Mouse (Mus musculus): ENCODE data around the gene Nrcam. TPM values are rescaled to one million over a fixed set of nuclear protein-coding genes. Genes with fewer than 3 reads are reported as not detected.
A peak's percentile ranks its signal among the peaks of the same experiment; 100 is the strongest.

Nrcam gene
- total and polyA plus RNA-seq, 3 experiments = 0.05 to 0.33 (median 0.13) TPM

DNA sequence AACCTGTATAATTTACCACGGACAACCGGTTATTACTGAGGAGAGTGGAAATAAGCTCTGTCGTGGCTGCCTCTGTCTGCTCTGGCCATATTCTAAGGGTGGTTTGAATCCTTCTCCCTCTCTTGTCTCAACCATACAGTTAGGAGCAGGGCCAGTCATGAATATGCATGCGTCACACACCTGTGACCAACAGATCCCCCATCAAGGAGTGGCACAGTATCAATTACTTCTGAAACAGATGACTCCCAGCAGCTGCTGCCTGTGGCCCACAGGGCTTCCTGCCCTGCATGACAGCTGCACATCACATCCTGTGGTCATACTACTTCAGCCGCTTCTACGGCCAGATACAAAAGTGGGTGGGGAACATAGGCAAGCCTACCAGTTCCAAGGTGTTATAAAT is 15.4 kb downstream of the Nrcam start:
- Histone ChIP-seq H3K79me2 (replicated peaks; ENCODE audit: control insufficient read depth, extremely low read depth, insufficient read depth, poor library complexity, severe bottlenecking) (no peaks in the 10 kb centered on the region), H3K9ac (ENCODE audit: insufficient read depth, low read depth) (no peak overlapping the region), H3K4me1 (ENCODE audit: control insufficient read depth in 1 of 2, insufficient read depth in 2 of 2) (peaks cover 3 to 14% of the 10 kb centered on the region in 2 experiments), H3K4me3 (replicated peaks in 1 of 3; ENCODE audit: low read depth in 2 of 3, low read length in 2 of 3, poor library complexity in 1 of 3) (no peak overlapping the region), H3K36me3 (replicated peaks in 1 of 2; ENCODE audit: control insufficient read depth in 1 of 2, insufficient read depth in 1 of 2, low read length in 1 of 2) (no peaks in the 10 kb centered on the region), H3K27me3 (replicated peaks) (no peaks in the 10 kb centered on the region), H3K4me2 (ENCODE audit: insufficient read depth, low read depth, poor library complexity, severe bottlenecking) (no peak overlapping the region), H3K9me3 (replicated peaks; ENCODE audit: low read length) (no peaks in the 10 kb centered on the region), H3K27ac (ENCODE audit: insufficient read depth, low read depth) (no peak overlapping the region)
- peak; percentile 24 for DNase-seq (ENCODE audit: extremely low read depth)
- dilution Hi-C loops (cut with MboI; ENCODE audit: extremely low pct_ligation_motif_present, extremely low pct_unique_long_range_greater_than_20kb, low sequenced_read_pairs) (no loop called here), in situ Hi-C loops (cut with MboI; ENCODE audit: low pct_ligation_motif_present, low pct_unique_long_range_greater_than_20kb, low sequenced_read_pairs) (no loop called here)
- TF ChIP-seq NELFE (IDR thresholded peaks at IDR 0.05; ENCODE audit: low read depth, low read length) = no peak
- peak; percentile 70 for TF ChIP-seq TCF12 (IDR thresholded peaks at IDR 0.05; ENCODE audit: low read depth, low read length)
- peak; percentile 57 for TF ChIP-seq ETS1 (conservative IDR thresholded peaks at IDR 0.05; ENCODE audit: low read depth, low read length)
- TF ChIP-seq EP300 (IDR thresholded peaks at IDR 0.05; ENCODE audit: low read length) = peak; percentile 37; the same call in 1 of the 2 replicates
- peak; percentile 34; the same call in 1 of the 2 replicates for TF ChIP-seq BHLHE40 (IDR thresholded peaks at IDR 0.05; ENCODE audit: low read depth, low read length)
- TF ChIP-seq POLR2AphosphoS2 (IDR thresholded peaks at IDR 0.05; ENCODE audit: low read depth, low read length) = no peak
- TF ChIP-seq MXI1 (IDR thresholded peaks at IDR 0.05; ENCODE audit: low read depth, low read length) = no peak

DNA sequence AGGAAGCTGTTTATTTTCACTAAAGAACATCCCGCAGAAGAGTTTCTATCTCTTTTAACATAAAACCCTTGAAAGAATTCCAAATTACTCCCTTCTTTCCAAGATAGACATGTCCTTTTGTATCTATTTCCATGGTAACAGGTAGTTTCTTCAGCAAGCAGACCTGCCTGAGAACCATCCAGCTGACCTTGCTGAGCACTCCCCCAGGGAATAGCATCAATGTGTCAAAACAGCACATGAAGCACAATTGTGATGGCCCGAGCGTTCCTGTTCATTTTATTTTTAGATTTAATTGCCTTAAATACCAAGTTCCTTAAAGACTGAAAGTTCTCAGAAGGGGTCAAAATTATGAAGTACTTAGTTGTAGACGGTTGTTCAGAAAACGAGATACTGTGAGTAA is 16.6 kb downstream of the Nrcam start:
- Histone ChIP-seq H3K4me1 (ENCODE audit: control insufficient read depth in 1 of 2, insufficient read depth in 2 of 2) (peaks cover 3 to 14% of the 10 kb centered on the region in 2 experiments), H3K9ac (ENCODE audit: insufficient read depth, low read depth) (no peak overlapping the region), H3K27ac (ENCODE audit: insufficient read depth, low read depth) (no peak overlapping the region), H3K36me3 (replicated peaks in 1 of 2; ENCODE audit: control insufficient read depth in 1 of 2, insufficient read depth in 1 of 2, low read length in 1 of 2) (no peaks in the 10 kb centered on the region), H3K27me3 (replicated peaks) (no peaks in the 10 kb centered on the region), H3K9me3 (replicated peaks; ENCODE audit: low read length) (no peaks in the 10 kb centered on the region), H3K4me3 (replicated peaks in 1 of 3; ENCODE audit: low read depth in 2 of 3, low read length in 2 of 3, poor library complexity in 1 of 3) (no peak overlapping the region), H3K79me2 (replicated peaks; ENCODE audit: control insufficient read depth, extremely low read depth, insufficient read depth, poor library complexity, severe bottlenecking) (no peaks in the 10 kb centered on the region), H3K4me2 (ENCODE audit: insufficient read depth, low read depth, poor library complexity, severe bottlenecking) (peak overlapping the region; percentile 61; the same call in 1 of the 2 replicates)
- dilution Hi-C loops (cut with MboI; ENCODE audit: extremely low pct_ligation_motif_present, extremely low pct_unique_long_range_greater_than_20kb, low sequenced_read_pairs) (no loop called here), in situ Hi-C loops (cut with MboI; ENCODE audit: low pct_ligation_motif_present, low pct_unique_long_range_greater_than_20kb, low sequenced_read_pairs) (no loop called here)
- no peak for TF ChIP-seq EP300 (IDR thresholded peaks at IDR 0.05; ENCODE audit: low read length)
- TF ChIP-seq USF1 (IDR thresholded peaks at IDR 0.05; ENCODE audit: low read depth, low read length) = no peak
- no peak for TF ChIP-seq USF2 (conservative IDR thresholded peaks at IDR 0.05; ENCODE audit: low read depth, low read length)
- TF ChIP-seq CTCF (conservative IDR thresholded peaks at IDR 0.05 in 1 of 2, IDR thresholded peaks at IDR 0.05 in 1 of 2; ENCODE audit: low read depth in 2 of 2, low read length in 2 of 2) = no peak
- no peak for TF ChIP-seq NRF1 (IDR thresholded peaks at IDR 0.05; ENCODE audit: low read depth, low read length)
- no peak for TF ChIP-seq UBTF (IDR thresholded peaks at IDR 0.05; ENCODE audit: low read depth, low read length)
- TF ChIP-seq NELFE (IDR thresholded peaks at IDR 0.05; ENCODE audit: low read depth, low read length) = no peak
- TF ChIP-seq MAFK (IDR thresholded peaks at IDR 0.05; ENCODE audit: insufficient replicate concordance, low read length) = no peak
- TF ChIP-seq ETS1 (conservative IDR thresholded peaks at IDR 0.05; ENCODE audit: low read depth, low read length) = no peak
- TF ChIP-seq RCOR1 (conservative IDR thresholded peaks at IDR 0.05; ENCODE audit: low read depth, low read length) = no peak
- no peak for TF ChIP-seq ZNF384 (IDR thresholded peaks at IDR 0.05; ENCODE audit: low read depth, low read length)
- TF ChIP-seq MAZ (IDR thresholded peaks at IDR 0.05; ENCODE audit: low read depth, low read length) = no peak
- TF ChIP-seq BHLHE40 (IDR thresholded peaks at IDR 0.05; ENCODE audit: low read depth, low read length) = no peak
- no peak for TF ChIP-seq ZKSCAN1 (IDR thresholded peaks at IDR 0.05; ENCODE audit: borderline replicate concordance, low read depth, low read length)
- no peak for TF ChIP-seq MEF2A (IDR thresholded peaks at IDR 0.05; ENCODE audit: borderline replicate concordance, low read depth, low read length)
- no peak for TF ChIP-seq RAD21 (IDR thresholded peaks at IDR 0.05; ENCODE audit: low read depth, low read length)
- no peak for TF ChIP-seq JUN (IDR thresholded peaks at IDR 0.05; ENCODE audit: insufficient read depth, low read depth, low read length)
- no peak for DNase-seq (ENCODE audit: extremely low read depth)
